Mouse (Mus musculus): ENCODE measurements around the gene Otos.

The Otos gene

GRCm38 (mm10) chr1:92646111-92646510 is 2.5 kb downstream of the Otos start:
- no peak for DNase-seq

GRCm38 (mm10) chr1:92644916-92645315 is 3.7 kb downstream of the Otos start:
- no peak for DNase-seq

- no peak for DNase-seq
These were observed 5.0 kb downstream of the Otos start for GRCm38 (mm10) chr1:92643691-92644090.

- DNase-seq, result peak; percentile 90
These were observed 6.9 kb downstream of the Otos start, which contains the start of gene Cops9 for GRCm38 (mm10) chr1:92641514-92642272. Gene Cops9, minus strand, starts transcription at chr1:92641985.

- DNase-seq, result no peak
These were observed 8.2 kb downstream of the Otos start for GRCm38 (mm10) chr1:92640393-92640792.

- DNase-seq, result no peak
These were observed 9.9 kb downstream of the Otos start for GRCm38 (mm10) chr1:92638736-92639135.

- DNase-seq, result peak; percentile 92
These were observed 10.5 kb downstream of the Otos start for GRCm38 (mm10) chr1:92638181-92638580.

GRCm38 (mm10) chr1:92637501-92638172 is 11.0 kb downstream of the Otos start:
- DNase-seq, result no peak

- no peak for DNase-seq
These were observed 12.0 kb downstream of the Otos start for GRCm38 (mm10) chr1:92636676-92637075.

- no peak for DNase-seq
These were observed 12.6 kb downstream of the Otos start for GRCm38 (mm10) chr1:92636015-92636414.

- peak; percentile 70 for DNase-seq
These were observed 13.6 kb downstream of the Otos start for GRCm38 (mm10) chr1:92634976-92635599.

GRCm38 (mm10) chr1:92634569-92634968 is 14.1 kb downstream of the Otos start:
- no peak for DNase-seq

- DNase-seq, result peak; percentile 45
These were observed 14.9 kb downstream of the Otos start for GRCm38 (mm10) chr1:92633726-92634125.

- DNase-seq, result no peak
These were observed 15.7 kb downstream of the Otos start for GRCm38 (mm10) chr1:92632948-92633347.

GRCm38 (mm10) chr1:92632196-92632595 is 16.4 kb downstream of the Otos start:
- no peak for DNase-seq

- DNase-seq, result no peak
These were observed 20.4 kb downstream of the Otos start for GRCm38 (mm10) chr1:92628227-92628626.

- no peak for DNase-seq
These were observed 30.3 kb downstream of the Otos start for GRCm38 (mm10) chr1:92618360-92618759.

GRCm38 (mm10) chr1:92617488-92617887 is 31.2 kb downstream of the Otos start, which contains the start of gene Olfr12:
Gene Olfr12, plus strand, starts transcription at chr1:92617788.
- DNase-seq, result no peak

- no peak for DNase-seq
These were observed 32.6 kb downstream of the Otos start for GRCm38 (mm10) chr1:92616046-92616445.

GRCm38 (mm10) chr1:92614516-92614915 is 34.1 kb downstream of the Otos start:
- DNase-seq, result no peak

GRCm38 (mm10) chr1:92613175-92613574 is 35.5 kb downstream of the Otos start:
- DNase-seq, result no peak

- DNase-seq, result peak; percentile 17
These were observed 37.6 kb downstream of the Otos start for GRCm38 (mm10) chr1:92611008-92611407.

GRCm38 (mm10) chr1:92607711-92608110 is 40.9 kb downstream of the Otos start:
- no peak for DNase-seq

GRCm38 (mm10) chr1:92605482-92605881 is 43.2 kb downstream of the Otos start, which contains the start of gene Olfr1410:
Gene Olfr1410, plus strand, starts transcription at chr1:92605782.
- DNase-seq, result no peak

All from layer of hippocampus, adult 9-11 months (tissue).